Mouse (Mus musculus) lung, embryonic 15.5 days (tissue): ENCODE data around the gene Dhx9. TPM values are rescaled to one million over a fixed set of nuclear protein-coding genes. Genes with fewer than 3 reads are reported as not detected.
A peak's percentile ranks its signal among the peaks of the same experiment; 100 is the strongest.

Experiments
- ATAC-seq: fragments of 200-750 bp; cut with Nextera tagmentation; 2 replicates; pipeline ENCODE4 v1.8.0; 2017; ENCODE audit warnings: moderate number of reproducible peaks, borderline replicate concordance; ENCODE audit not compliant: low FRiP score, low TSS enrichment; ENCODE audit errors: extremely low read depth
- H3K27ac ChIP-seq: fragments of 300-500 bp; sonication (generic); 2 replicates; pipeline ENCODE4 v1.5.1; 2015; ENCODE audit warnings: moderate library complexity, mild to moderate bottlenecking, inconsistent platforms
- H3K27me3 ChIP-seq: fragments of 300-500 bp; sonication (generic); 2 replicates; pipeline ENCODE4 v1.6.1; 2015; ENCODE audit warnings: inconsistent platforms
- H3K36me3 ChIP-seq: fragments of 300-500 bp; sonication (generic); 2 replicates; pipeline ENCODE4 v1.6.1; 2015; ENCODE audit warnings: inconsistent platforms
- H3K4me1 ChIP-seq: fragments of 300-500 bp; sonication (generic); 2 replicates; pipeline ENCODE4 v1.6.1; 2015; ENCODE audit warnings: inconsistent platforms
- H3K4me2 ChIP-seq: fragments of 300-500 bp; sonication (generic); 2 replicates; pipeline ENCODE4 v1.6.1; 2015; ENCODE audit warnings: inconsistent platforms, mild to moderate bottlenecking, moderate library complexity
- H3K4me3 ChIP-seq: fragments of 300-500 bp; sonication (generic); 2 replicates; pipeline ENCODE4 v1.5.1; 2015; ENCODE audit warnings: mild to moderate bottlenecking, inconsistent platforms
- H3K9ac ChIP-seq: fragments of 300-500 bp; sonication (generic); 2 replicates; pipeline ENCODE4 v1.6.1; 2015; ENCODE audit warnings: inconsistent platforms
- H3K9me3 ChIP-seq: fragments of 300-500 bp; sonication (generic); 2 replicates; pipeline ENCODE4 v1.6.1; 2016; ENCODE audit warnings: inconsistent platforms
- WGBS: fragments of 180-500 bp; shearing (Covaris S2); methylation state at CpG from one replicate; pipeline ENCODE4 v1.1.7; 2015; 5-methylcytosine and 5-hydroxymethylcytosine counted together
- polyA plus RNA-seq: library from polyadenylated mRNA; unstranded; fragments of >200 nt; fragmentation: Nextera tagmentation; extraction: Ambion mirVana; gene quantifications from 2 replicates; pipeline ENCODE4 v1.2.1, GENCODE M21; 2015

The Dhx9 gene
- polyA plus RNA-seq, 1 experiment from 2014 or later, result 30.7 TPM

- Histone ChIP-seq H3K9me3 (no peaks in the 10 kb centered on the region), H3K4me2 (peak overlapping the region; percentile 77), H3K9ac (0 out of 2 replicates have a peak overlapping the region, but pooled peaks have one; percentile 19), H3K36me3 (peaks cover 23% of the 10 kb centered on the region), H3K4me1 (peaks cover 27% of the 10 kb centered on the region), H3K4me3 (peak overlapping the region; percentile 78), H3K27ac (no peak overlapping the region), H3K27me3 (no peaks in the 10 kb centered on the region)
- WGBS, result 48% methylated on average over 2 of the region's 2 CpGs
- no peak for ATAC-seq
Observed at GRCm38 (mm10) chr1:153485201-153485796, 2.2 kb downstream of the Dhx9 start.

GRCm38 (mm10) chr1:153481025-153481412 is 6.4 kb downstream of the Dhx9 start:
- peaks cover 24% of the 10 kb centered on the region for H3K4me1 ChIP-seq
- H3K9ac ChIP-seq, result no peak overlapping the region
- no peak overlapping the region for H3K4me3 ChIP-seq
- no peak overlapping the region for H3K27ac ChIP-seq
- WGBS, result 60% methylated on average over 1 of the region's 1 CpGs
- no peak overlapping the region for H3K4me2 ChIP-seq
- H3K27me3 ChIP-seq, result no peaks in the 10 kb centered on the region
- ATAC-seq, result no peak
- no peaks in the 10 kb centered on the region for H3K9me3 ChIP-seq
- peaks cover 65% of the 10 kb centered on the region for H3K36me3 ChIP-seq

GRCm38 (mm10) chr1:153480386-153481024 is 7.0 kb downstream of the Dhx9 start:
- Histone ChIP-seq H3K4me1 (peaks cover 21% of the 10 kb centered on the region), H3K27ac (no peak overlapping the region), H3K9ac (no peak overlapping the region), H3K9me3 (no peaks in the 10 kb centered on the region), H3K4me3 (no peak overlapping the region), H3K4me2 (no peak overlapping the region), H3K36me3 (peaks cover 67% of the 10 kb centered on the region), H3K27me3 (no peaks in the 10 kb centered on the region)
- 41% methylated on average over 1 of the region's 1 CpGs for WGBS
- no peak for ATAC-seq

- Histone ChIP-seq H3K9me3 (no peaks in the 10 kb centered on the region), H3K4me2 (no peak overlapping the region), H3K36me3 (peaks cover 77% of the 10 kb centered on the region), H3K9ac (no peak overlapping the region), H3K4me1 (peaks cover 9% of the 10 kb centered on the region), H3K27me3 (no peaks in the 10 kb centered on the region), H3K27ac (no peak overlapping the region), H3K4me3 (no peak overlapping the region)
- WGBS, result 83% methylated on average over 1 of the region's 1 CpGs
- ATAC-seq, result no peak
Observed at GRCm38 (mm10) chr1:153479296-153479695, 8.2 kb downstream of the Dhx9 start.

GRCm38 (mm10) chr1:153461796-153462195 is 25.7 kb downstream of the Dhx9 start:
- Histone ChIP-seq H3K4me1 (no peaks in the 10 kb centered on the region), H3K27me3 (no peaks in the 10 kb centered on the region), H3K36me3 (peaks cover 80% of the 10 kb centered on the region), H3K4me3 (no peak overlapping the region), H3K9me3 (no peaks in the 10 kb centered on the region), H3K27ac (no peak overlapping the region), H3K4me2 (no peak overlapping the region), H3K9ac (no peak overlapping the region)
- WGBS, result 86% methylated on average over 1 of the region's 1 CpGs
- no peak for ATAC-seq

- H3K4me3 ChIP-seq, result no peak overlapping the region
- H3K27me3 ChIP-seq, result no peaks in the 10 kb centered on the region
- no peaks in the 10 kb centered on the region for H3K4me1 ChIP-seq
- no peaks in the 10 kb centered on the region for H3K9me3 ChIP-seq
- H3K4me2 ChIP-seq, result no peak overlapping the region
- H3K9ac ChIP-seq, result no peak overlapping the region
- peaks cover 73% of the 10 kb centered on the region for H3K36me3 ChIP-seq
- no peak for ATAC-seq
- H3K27ac ChIP-seq, result no peak overlapping the region
- WGBS, result 81% methylated on average over 5 of the region's 5 CpGs
Observed at GRCm38 (mm10) chr1:153456137-153456536, 31.3 kb downstream of the Dhx9 start.

- Histone ChIP-seq H3K27ac (no peak overlapping the region), H3K4me1 (no peaks in the 10 kb centered on the region), H3K4me3 (no peak overlapping the region), H3K9me3 (no peaks in the 10 kb centered on the region), H3K9ac (no peak overlapping the region), H3K36me3 (peaks cover 47% of the 10 kb centered on the region), H3K27me3 (no peaks in the 10 kb centered on the region), H3K4me2 (no peak overlapping the region)
- ATAC-seq, result no peak
- 64% methylated on average over 3 of the region's 3 CpGs for WGBS
Observed at GRCm38 (mm10) chr1:153453146-153453642, 34.3 kb downstream of the Dhx9 start.

- Histone ChIP-seq H3K4me1 (no peaks in the 10 kb centered on the region), H3K4me3 (no peak overlapping the region), H3K9me3 (no peaks in the 10 kb centered on the region), H3K36me3 (peaks cover 35% of the 10 kb centered on the region), H3K4me2 (no peak overlapping the region), H3K27me3 (no peaks in the 10 kb centered on the region), H3K27ac (no peak overlapping the region), H3K9ac (no peak overlapping the region)
- no peak for ATAC-seq
- WGBS, result 65% methylated on average over 10 of the region's 10 CpGs
Observed at GRCm38 (mm10) chr1:153451237-153452154, 36.0 kb downstream of the Dhx9 start.

- H3K4me3 ChIP-seq, result no peak overlapping the region
- H3K9ac ChIP-seq, result no peak overlapping the region
- H3K4me2 ChIP-seq, result no peak overlapping the region
- no peaks in the 10 kb centered on the region for H3K27me3 ChIP-seq
- H3K27ac ChIP-seq, result no peak overlapping the region
- H3K9me3 ChIP-seq, result no peaks in the 10 kb centered on the region
- H3K36me3 ChIP-seq, result no peaks in the 10 kb centered on the region
- ATAC-seq, result no peak
- WGBS, result 96% methylated on average over 20 of the region's 20 CpGs
- no peaks in the 10 kb centered on the region for H3K4me1 ChIP-seq
Observed at GRCm38 (mm10) chr1:153446120-153446831, 41.2 kb downstream of the Dhx9 start.

GRCm38 (mm10) chr1:153443632-153444031 is 43.8 kb downstream of the Dhx9 start:
- no peak for ATAC-seq
- Histone ChIP-seq H3K9me3 (no peaks in the 10 kb centered on the region), H3K9ac (no peak overlapping the region), H3K4me3 (no peak overlapping the region), H3K4me2 (no peak overlapping the region), H3K4me1 (no peaks in the 10 kb centered on the region), H3K36me3 (no peaks in the 10 kb centered on the region), H3K27ac (no peak overlapping the region), H3K27me3 (no peaks in the 10 kb centered on the region)
- WGBS, result 80% methylated on average over 4 of the region's 4 CpGs

- H3K4me1 ChIP-seq, result no peaks in the 10 kb centered on the region
- no peak overlapping the region for H3K9ac ChIP-seq
- ATAC-seq, result no peak
- H3K4me3 ChIP-seq, result no peak overlapping the region
- no peaks in the 10 kb centered on the region for H3K36me3 ChIP-seq
- no peaks in the 10 kb centered on the region for H3K9me3 ChIP-seq
- no peak overlapping the region for H3K27ac ChIP-seq
- H3K27me3 ChIP-seq, result no peaks in the 10 kb centered on the region
- no peak overlapping the region for H3K4me2 ChIP-seq
- WGBS, result 79% methylated on average over 1 of the region's 1 CpGs
Observed at GRCm38 (mm10) chr1:153443019-153443418, 44.4 kb downstream of the Dhx9 start.
